Mouse (Mus musculus): ENCODE measurements around the gene Srsy.
"Not testable (repeated sequence)": the region's sequence is repeated elsewhere in the genome, so short reads cannot be mapped to it uniquely, and the experiment has no call there.

The Srsy gene

GRCm38 (mm10) chrY:17937230-17937629, at the start of gene Srsy:
Gene Srsy, minus strand, starts transcription at chrY:17937330.
- DNase-seq, result not testable (repeated sequence)
